Mouse (Mus musculus): ENCODE data around the gene Mrpl58. TPM values are rescaled to one million over a fixed set of nuclear protein-coding genes. Genes with fewer than 3 reads are reported as not detected.
A peak's percentile ranks its signal among the peaks of the same experiment; 100 is the strongest.

Gene Mrpl58
- polyA plus RNA-seq, 1 experiment from 2014 or later, result 206 TPM

- peaks cover 10% of the 10 kb centered on the region for H3K4me1 ChIP-seq (ENCODE audit: control insufficient read depth, insufficient read depth, low read length)
- H3K27me3 ChIP-seq (ENCODE audit: control insufficient read depth, insufficient read depth, low read length), result no peaks in the 10 kb centered on the region
- H3K36me3 ChIP-seq (ENCODE audit: control insufficient read depth, insufficient read depth, low read length), result peaks cover 8% of the 10 kb centered on the region; the same call in 1 of the 2 replicates
- H3K4me2 ChIP-seq (replicated peaks; ENCODE audit: low read depth, low read length), result no peak overlapping the region
- ATAC-seq (ENCODE audit: insufficient number of reproducible peaks, insufficient read depth, low FRiP score, low read depth), result no peak
- no peak overlapping the region for H3K4me3 ChIP-seq (ENCODE audit: low read depth, low read length)
- H3K9me3 ChIP-seq (ENCODE audit: control insufficient read depth, low read depth, low read length), result no peaks in the 10 kb centered on the region
- H3K9ac ChIP-seq (replicated peaks; ENCODE audit: low read depth, low read length), result no peak overlapping the region
- WGBS, result 79% methylated on average over 7 of the region's 7 CpGs
- H3K27ac ChIP-seq (ENCODE audit: low read length), result no peak overlapping the region
Observed at GRCm38 (mm10) chr11:115409556-115409955, 6.0 kb downstream of the Mrpl58 start.

GRCm38 (mm10) chr11:115419531-115420237 is 16.1 kb downstream of the Mrpl58 start, which contains the start of the genes Atp5h and Kctd2:
Atp5h (minus strand) TSS chr11:115419962.
Kctd2 (plus strand) TSS chr11:115420128.
- peaks cover 34% of the 10 kb centered on the region for H3K36me3 ChIP-seq (ENCODE audit: control insufficient read depth, insufficient read depth, low read length)
- H3K4me2 ChIP-seq (replicated peaks; ENCODE audit: low read depth, low read length), result peak within 1 kb of the TSS; percentile 98
- H3K4me1 ChIP-seq (ENCODE audit: control insufficient read depth, insufficient read depth, low read length), result peaks cover 18% of the 10 kb centered on the region
- H3K27ac ChIP-seq (ENCODE audit: low read length), result peak within 1 kb of the TSS; percentile 82
- H3K9ac ChIP-seq (replicated peaks; ENCODE audit: low read depth, low read length), result peak within 1 kb of the TSS; percentile 96
- H3K4me3 ChIP-seq (ENCODE audit: low read depth, low read length), result peak within 1 kb of the TSS; percentile 78
- WGBS, result under 1% methylated on average over 42 of the region's 56 CpGs
- H3K9me3 ChIP-seq (ENCODE audit: control insufficient read depth, low read depth, low read length), result no peaks in the 10 kb centered on the region
- no peaks in the 10 kb centered on the region for H3K27me3 ChIP-seq (ENCODE audit: control insufficient read depth, insufficient read depth, low read length)
- ATAC-seq (ENCODE audit: insufficient number of reproducible peaks, insufficient read depth, low FRiP score, low read depth), result peak; percentile 98

DNA sequence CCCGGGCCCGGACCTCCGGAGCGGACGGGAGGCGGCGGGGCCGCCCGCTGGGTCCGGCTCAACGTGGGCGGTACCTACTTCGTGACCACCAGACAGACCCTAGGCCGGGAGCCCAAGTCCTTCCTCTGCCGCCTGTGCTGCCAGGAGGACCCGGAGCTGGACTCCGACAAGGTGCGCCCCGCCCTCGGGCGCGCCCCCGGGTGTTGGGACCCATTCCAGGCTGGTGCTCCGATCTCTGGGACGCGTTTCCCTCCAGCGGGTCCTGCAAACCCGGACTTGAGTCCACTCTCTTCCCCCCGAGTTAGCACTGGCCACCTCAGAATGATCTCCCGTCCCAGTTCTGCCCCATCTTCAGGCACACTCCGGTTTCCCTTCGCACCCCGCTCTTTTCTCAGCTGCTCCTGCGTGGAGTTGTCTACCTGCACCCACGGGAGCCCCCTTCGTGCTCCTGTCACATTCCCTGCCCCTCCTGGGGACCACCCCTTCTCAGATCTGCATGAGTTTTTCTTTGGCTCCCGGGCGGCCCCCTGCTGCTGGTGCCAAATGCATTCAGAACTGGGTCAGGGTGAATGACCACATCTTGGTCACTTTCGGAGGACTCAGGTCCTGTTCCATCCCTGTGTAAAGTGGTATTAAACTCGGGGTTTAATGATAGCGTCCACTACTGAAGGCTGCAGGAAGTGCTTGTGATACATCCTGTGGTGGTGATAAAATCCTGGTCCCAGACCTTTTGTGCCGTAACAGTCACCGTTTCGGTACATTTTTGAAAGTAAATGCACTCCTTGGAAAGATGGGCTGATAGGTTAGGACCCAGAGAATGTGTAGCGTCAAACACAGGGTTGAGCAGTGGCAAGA is 17.0 kb downstream of the Mrpl58 start:
- Histone ChIP-seq H3K9ac (replicated peaks; ENCODE audit: low read depth, low read length) (peak overlapping the region; percentile 96), H3K36me3 (ENCODE audit: control insufficient read depth, insufficient read depth, low read length) (peaks cover 26% of the 10 kb centered on the region), H3K4me2 (replicated peaks; ENCODE audit: low read depth, low read length) (peak overlapping the region; percentile 98), H3K9me3 (ENCODE audit: control insufficient read depth, low read depth, low read length) (no peaks in the 10 kb centered on the region), H3K4me1 (ENCODE audit: control insufficient read depth, insufficient read depth, low read length) (peaks cover 18% of the 10 kb centered on the region), H3K4me3 (ENCODE audit: low read depth, low read length) (peak overlapping the region; percentile 78), H3K27me3 (ENCODE audit: control insufficient read depth, insufficient read depth, low read length) (no peaks in the 10 kb centered on the region), H3K27ac (ENCODE audit: low read length) (peak overlapping the region; percentile 82)
- 2% methylated on average over 34 of the region's 45 CpGs for WGBS
- peak; percentile 47 for ATAC-seq (ENCODE audit: insufficient number of reproducible peaks, insufficient read depth, low FRiP score, low read depth)

DNA sequence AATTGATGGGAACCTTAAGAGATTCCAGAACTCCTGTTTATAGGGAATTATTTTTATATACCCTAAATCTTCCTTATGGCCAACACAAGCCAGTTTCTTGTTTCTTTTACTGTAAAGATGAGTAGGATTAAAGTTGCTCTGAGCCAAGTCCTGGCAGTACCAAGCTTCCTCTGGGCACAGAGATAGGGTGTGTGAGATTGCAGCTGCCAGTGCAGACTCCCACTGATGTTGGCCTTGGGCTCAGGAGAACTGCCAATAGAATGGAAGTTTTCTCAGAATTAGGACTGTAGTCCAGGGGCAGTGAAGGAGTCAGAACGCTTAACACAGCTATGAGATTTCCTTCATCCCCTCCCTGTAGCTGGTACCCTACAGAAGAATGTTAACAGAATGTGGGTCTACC is 17.8 kb downstream of the Mrpl58 start:
- no peaks in the 10 kb centered on the region for H3K9me3 ChIP-seq (ENCODE audit: control insufficient read depth, low read depth, low read length)
- H3K36me3 ChIP-seq (ENCODE audit: control insufficient read depth, insufficient read depth, low read length), result peaks cover 21% of the 10 kb centered on the region
- peak overlapping the region; percentile 98 for H3K4me2 ChIP-seq (replicated peaks; ENCODE audit: low read depth, low read length)
- peak overlapping the region; percentile 78; the same call in 1 of the 2 replicates for H3K4me3 ChIP-seq (ENCODE audit: low read depth, low read length)
- no peaks in the 10 kb centered on the region for H3K27me3 ChIP-seq (ENCODE audit: control insufficient read depth, insufficient read depth, low read length)
- no peak overlapping the region; the same call in 1 of the 2 replicates for H3K27ac ChIP-seq (ENCODE audit: low read length)
- H3K4me1 ChIP-seq (ENCODE audit: control insufficient read depth, insufficient read depth, low read length), result peaks cover 18% of the 10 kb centered on the region
- WGBS, result 53% methylated on average over 1 of the region's 1 CpGs
- peak overlapping the region; percentile 96; the same call in 1 of the 2 replicates for H3K9ac ChIP-seq (replicated peaks; ENCODE audit: low read depth, low read length)
- no peak for ATAC-seq (ENCODE audit: insufficient number of reproducible peaks, insufficient read depth, low FRiP score, low read depth)

GRCm38 (mm10) chr11:115421972-115422371 is 18.4 kb downstream of the Mrpl58 start:
- ATAC-seq (ENCODE audit: insufficient number of reproducible peaks, insufficient read depth, low FRiP score, low read depth), result no peak
- H3K27me3 ChIP-seq (ENCODE audit: control insufficient read depth, insufficient read depth, low read length), result no peaks in the 10 kb centered on the region
- H3K4me1 ChIP-seq (ENCODE audit: control insufficient read depth, insufficient read depth, low read length), result peaks cover 18% of the 10 kb centered on the region
- no peak overlapping the region for H3K27ac ChIP-seq (ENCODE audit: low read length)
- H3K9me3 ChIP-seq (ENCODE audit: control insufficient read depth, low read depth, low read length), result no peaks in the 10 kb centered on the region
- no peak overlapping the region for H3K4me3 ChIP-seq (ENCODE audit: low read depth, low read length)
- 88% methylated on average over 16 of the region's 16 CpGs for WGBS
- H3K9ac ChIP-seq (replicated peaks; ENCODE audit: low read depth, low read length), result no peak overlapping the region
- H3K36me3 ChIP-seq (ENCODE audit: control insufficient read depth, insufficient read depth, low read length), result peaks cover 20% of the 10 kb centered on the region; the same call in 1 of the 2 replicates
- no peak overlapping the region for H3K4me2 ChIP-seq (replicated peaks; ENCODE audit: low read depth, low read length)

DNA sequence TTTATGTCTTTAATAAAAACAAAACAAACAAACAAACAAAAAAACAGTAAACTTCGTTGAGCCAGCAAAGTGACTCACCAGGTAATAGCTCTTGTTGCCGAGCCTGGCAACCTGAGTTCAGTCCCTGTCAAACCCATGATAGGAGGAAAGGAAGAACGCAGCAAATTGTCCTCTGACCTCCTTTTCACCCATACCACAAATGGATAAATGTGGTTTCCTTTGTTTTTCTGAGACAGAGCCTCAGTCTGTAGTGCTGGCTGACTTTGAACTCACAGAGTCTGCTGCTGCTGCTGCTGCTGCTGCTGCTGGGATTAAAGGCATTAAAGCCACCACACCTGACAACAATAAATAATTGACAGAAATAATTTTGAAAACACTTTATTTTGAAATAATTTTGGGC is 19.5 kb downstream of the Mrpl58 start:
- no peak for ATAC-seq (ENCODE audit: insufficient number of reproducible peaks, insufficient read depth, low FRiP score, low read depth)
- 81% methylated on average over 3 of the region's 3 CpGs for WGBS
- H3K36me3 ChIP-seq (ENCODE audit: control insufficient read depth, insufficient read depth, low read length), result peaks cover 27% of the 10 kb centered on the region; the same call in 1 of the 2 replicates

DNA sequence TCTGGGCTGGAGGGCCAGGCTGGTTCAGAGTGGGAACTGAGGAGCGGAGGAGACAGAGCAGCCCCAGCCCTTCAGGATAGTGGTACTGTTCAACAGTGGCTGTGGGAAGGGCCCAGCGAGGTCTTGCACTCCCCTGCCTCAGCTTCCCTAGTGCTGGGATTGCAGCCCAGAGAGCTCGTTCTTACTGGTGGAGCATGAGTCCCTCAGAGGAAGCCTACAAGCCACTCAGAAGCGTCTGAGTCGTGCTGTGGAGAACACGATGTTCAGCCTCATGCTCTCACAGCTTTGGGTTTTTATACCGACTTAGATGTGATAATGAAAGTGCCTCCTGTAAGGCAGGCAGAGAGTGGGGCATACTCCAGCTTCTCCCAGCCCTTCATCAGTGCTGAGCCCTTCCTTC is 21.1 kb downstream of the Mrpl58 start:
- Histone ChIP-seq H3K27ac (ENCODE audit: low read length) (no peak overlapping the region), H3K4me2 (replicated peaks; ENCODE audit: low read depth, low read length) (no peak overlapping the region), H3K4me1 (ENCODE audit: control insufficient read depth, insufficient read depth, low read length) (peaks cover 8% of the 10 kb centered on the region), H3K36me3 (ENCODE audit: control insufficient read depth, insufficient read depth, low read length) (peaks cover 37% of the 10 kb centered on the region), H3K27me3 (ENCODE audit: control insufficient read depth, insufficient read depth, low read length) (no peaks in the 10 kb centered on the region), H3K9ac (replicated peaks; ENCODE audit: low read depth, low read length) (no peak overlapping the region), H3K4me3 (ENCODE audit: low read depth, low read length) (no peak overlapping the region), H3K9me3 (ENCODE audit: control insufficient read depth, low read depth, low read length) (no peaks in the 10 kb centered on the region)
- ATAC-seq (ENCODE audit: insufficient number of reproducible peaks, insufficient read depth, low FRiP score, low read depth), result no peak
- WGBS, result 89% methylated on average over 7 of the region's 7 CpGs

More for the DNA sequence above, 19.5 kb downstream of the Mrpl58 start:
- H3K27me3 ChIP-seq (ENCODE audit: control insufficient read depth, insufficient read depth, low read length), result no peaks in the 10 kb centered on the region
- H3K4me1 ChIP-seq (ENCODE audit: control insufficient read depth, insufficient read depth, low read length), result peaks cover 18% of the 10 kb centered on the region
- H3K9me3 ChIP-seq (ENCODE audit: control insufficient read depth, low read depth, low read length), result no peaks in the 10 kb centered on the region
- H3K27ac ChIP-seq (ENCODE audit: low read length), result no peak overlapping the region
- no peak overlapping the region for H3K4me3 ChIP-seq (ENCODE audit: low read depth, low read length)
- H3K9ac ChIP-seq (replicated peaks; ENCODE audit: low read depth, low read length), result no peak overlapping the region
- H3K4me2 ChIP-seq (replicated peaks; ENCODE audit: low read depth, low read length), result no peak overlapping the region

- no peak overlapping the region for H3K9ac ChIP-seq (replicated peaks; ENCODE audit: low read depth, low read length)
- peaks cover 47% of the 10 kb centered on the region for H3K36me3 ChIP-seq (ENCODE audit: control insufficient read depth, insufficient read depth, low read length)
- ATAC-seq (ENCODE audit: insufficient number of reproducible peaks, insufficient read depth, low FRiP score, low read depth), result no peak
- H3K4me1 ChIP-seq (ENCODE audit: control insufficient read depth, insufficient read depth, low read length), result peaks cover 8% of the 10 kb centered on the region
- H3K4me3 ChIP-seq (ENCODE audit: low read depth, low read length), result no peak overlapping the region
- WGBS, result 89% methylated on average over 6 of the region's 6 CpGs
- H3K27me3 ChIP-seq (ENCODE audit: control insufficient read depth, insufficient read depth, low read length), result no peaks in the 10 kb centered on the region
- no peaks in the 10 kb centered on the region for H3K9me3 ChIP-seq (ENCODE audit: control insufficient read depth, low read depth, low read length)
- H3K27ac ChIP-seq (ENCODE audit: low read length), result no peak overlapping the region
- H3K4me2 ChIP-seq (replicated peaks; ENCODE audit: low read depth, low read length), result no peak overlapping the region
Observed at GRCm38 (mm10) chr11:115425671-115426070, 22.1 kb downstream of the Mrpl58 start.
